Mouse (Mus musculus) midbrain, postnatal 0 days (tissue): Measurements from ENCODE around the gene Nudt5. TPM values are rescaled to one million over a fixed set of nuclear protein-coding genes. Genes with fewer than 3 reads are reported as not detected.
"Not testable (repeated sequence)": the region's sequence is repeated elsewhere in the genome, so short reads cannot be mapped to it uniquely, and the experiment has no call there.

Source experiments
- ATAC-seq: fragments of 200-750 bp; cut with Nextera tagmentation; 2 replicates; pipeline ENCODE4 v1.8.0; 2017; ENCODE audit warnings: moderate number of reproducible peaks, mild to moderate bottlenecking, moderate TSS enrichment, moderate library complexity; ENCODE audit not compliant: low FRiP score
- DNase-seq: peaks from one replicate; pipeline ENCODE4 v3.0.0-alpha.2; 2015; ENCODE audit warnings: low spot score
- H3K27ac ChIP-seq: fragments of 300-500 bp; sonication (generic); 2 replicates; pipeline ENCODE4 v1.5.1; 2014; ENCODE audit warnings: low read depth, mild to moderate bottlenecking, low read length, mixed read lengths
- H3K27me3 ChIP-seq: fragments of 300-500 bp; sonication (generic); 2 replicates; pipeline ENCODE4 v1.6.1; 2014; ENCODE audit warnings: low read length, control low read depth, mixed read lengths; ENCODE audit not compliant: insufficient read depth
- H3K36me3 ChIP-seq: fragments of 300-500 bp; sonication (generic); 2 replicates; pipeline ENCODE4 v1.6.1; 2014; ENCODE audit warnings: low read length, control low read depth, mixed read lengths; ENCODE audit not compliant: insufficient read depth
- H3K4me1 ChIP-seq: fragments of 300-500 bp; sonication (generic); 2 replicates; pipeline ENCODE4 v1.6.1; 2014; ENCODE audit warnings: mild to moderate bottlenecking, control low read depth, antibody characterized with exemption, low read length, mixed read lengths; ENCODE audit not compliant: insufficient read depth
- H3K4me2 ChIP-seq: fragments of 300-500 bp; sonication (generic); 2 replicates; pipeline ENCODE4 v1.6.1; 2014; ENCODE audit warnings: low read depth, mild to moderate bottlenecking, low read length, mixed read lengths; ENCODE audit not compliant: poor library complexity, severe bottlenecking
- H3K4me3 ChIP-seq: fragments of 300-500 bp; sonication (generic); 2 replicates; pipeline ENCODE4 v1.5.1; 2014; ENCODE audit warnings: low read depth, mild to moderate bottlenecking, low read length, moderate library complexity
- H3K9ac ChIP-seq: fragments of 300-500 bp; sonication (generic); replicated peaks from 2 replicates; pipeline ENCODE4 v1.6.1; 2014; ENCODE audit warnings: mild to moderate bottlenecking, low read length, moderate library complexity, mixed read lengths; ENCODE audit not compliant: poor library complexity, severe bottlenecking
- H3K9me3 ChIP-seq: fragments of 300-500 bp; sonication (generic); 2 replicates; pipeline ENCODE4 v1.6.1; 2016; ENCODE audit warnings: low read length, control low read depth
- CTCF ChIP-seq: IDR thresholded peaks from 2 replicates; pipeline ENCODE4 v1.5.1; 2016; ENCODE audit warnings: antibody characterized with exemption, mild to moderate bottlenecking
- WGBS: fragments of 180-500 bp; shearing (Covaris S2); extraction: QIAGEN DNeasy Blood & Tissue Kit; methylation state at CpG from one replicate; pipeline ENCODE4 v1.1.7; 2014; 5-methylcytosine and 5-hydroxymethylcytosine counted together
- polyA plus RNA-seq: library from polyadenylated mRNA; unstranded; fragments of >200 nt; fragmentation: Nextera tagmentation; extraction: Ambion mirVana; gene quantifications from 2 replicates; pipeline ENCODE4 v1.2.1, GENCODE M21; 2015
- total RNA-seq: library from RNA; depleted of rRNA; stranded (reverse); fragments of >200 nt; gene quantifications from 2 replicates; pipeline ENCODE4 v1.2.3, GENCODE M21; 2014

Nudt5 gene
- total and polyA plus RNA-seq, 2 experiments from 2014 or later: 11.4 to 14.3 TPM

DNA sequence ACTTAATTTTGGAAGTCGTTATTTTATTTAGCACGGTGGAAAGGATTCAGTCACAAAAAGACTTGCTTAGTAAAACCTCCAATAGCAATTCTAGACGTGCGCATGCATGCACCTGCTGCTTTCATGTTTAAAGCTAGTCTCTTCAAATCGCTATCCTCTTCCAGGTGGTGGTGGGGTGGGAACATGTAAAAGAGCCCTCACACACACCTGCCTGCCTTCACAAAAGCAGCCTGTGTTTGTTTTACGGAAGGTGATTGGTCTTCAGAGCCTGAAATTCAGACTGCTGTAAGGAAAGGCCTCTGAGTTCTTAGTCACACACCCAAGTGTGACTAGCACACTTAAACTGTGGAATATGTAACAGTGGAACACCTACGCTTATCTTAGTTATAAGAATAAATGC lies 39.6 kb upstream of the Nudt5 start:
- TF ChIP-seq CTCF: no peak

DNA sequence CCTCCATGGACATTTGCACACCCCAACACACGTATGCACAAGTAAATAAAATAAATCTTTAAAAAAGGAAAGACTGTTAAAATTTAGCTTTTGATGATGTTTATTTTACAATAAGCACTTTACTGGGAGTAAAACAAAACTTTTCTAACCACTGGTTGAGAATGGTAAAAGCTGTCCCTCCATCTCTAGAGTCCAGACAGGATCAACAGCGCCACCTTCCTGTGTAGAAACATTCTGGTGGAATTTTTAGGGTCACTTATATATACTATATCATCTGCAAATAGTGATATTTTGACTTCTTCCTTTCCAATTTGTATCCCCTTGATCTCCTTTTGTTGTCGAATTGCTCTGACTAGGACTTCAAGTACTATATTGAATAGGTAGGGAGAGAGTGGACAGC lies 38.6 kb upstream of the Nudt5 start:
- H3K27ac ChIP-seq, ATAC-seq, H3K9ac ChIP-seq, H3K9me3 ChIP-seq, H3K27me3 ChIP-seq, H3K4me3 ChIP-seq, H3K4me1 ChIP-seq, H3K4me2 ChIP-seq: not testable (repeated sequence)
- peak; percentile 74 for TF ChIP-seq CTCF
- DNase-seq: peak; percentile 54
- WGBS: 86% methylated on average over 3 of the region's 3 CpGs
- peaks cover 21% of the 10 kb centered on the region for H3K36me3 ChIP-seq

More for the DNA sequence above, 39.6 kb upstream of the Nudt5 start:
- Histone ChIP-seq H3K9ac (no peak overlapping the region), H3K4me2 (no peak overlapping the region), H3K27ac (no peak overlapping the region), H3K4me3 (no peak overlapping the region), H3K9me3 (no peaks in the 10 kb centered on the region), H3K36me3 (peaks cover 21% of the 10 kb centered on the region), H3K4me1 (no peaks in the 10 kb centered on the region), H3K27me3 (no peaks in the 10 kb centered on the region)
- no peak for ATAC-seq
- 96% methylated on average over 7 of the region's 7 CpGs for WGBS
- DNase-seq: no peak

DNA sequence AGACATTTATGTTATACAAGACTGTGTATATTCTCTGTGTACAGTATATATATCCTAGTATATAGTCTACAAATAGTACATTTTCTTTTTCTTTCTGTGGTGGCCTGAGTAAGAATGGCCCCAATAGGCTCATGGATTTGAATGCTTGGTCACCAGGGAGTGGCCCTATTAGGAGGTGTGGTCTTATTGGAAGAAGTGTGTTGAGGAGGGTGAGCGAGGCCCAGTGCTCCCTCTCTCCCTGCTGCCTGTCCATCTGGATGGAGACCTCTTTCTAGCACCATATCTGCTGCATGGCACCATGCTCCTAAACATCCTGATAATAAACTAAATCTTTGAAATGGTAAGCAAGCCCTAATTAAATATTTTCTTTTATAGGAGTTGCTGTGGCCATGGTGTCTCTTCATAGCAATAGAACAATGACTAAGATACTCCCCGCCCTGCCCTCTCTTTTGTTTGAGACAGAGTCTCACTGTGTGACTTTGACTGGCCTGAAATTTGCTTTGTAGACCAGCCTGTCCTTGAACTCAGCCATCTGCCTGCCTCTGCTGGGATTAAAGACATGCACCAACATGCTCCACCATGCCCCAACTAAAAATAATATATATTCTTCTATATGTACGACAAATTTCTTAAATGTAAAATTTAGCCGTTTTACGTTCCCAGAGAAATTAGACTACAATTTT lies 34.6 kb upstream of the Nudt5 start:
- H3K4me3 ChIP-seq: no peak overlapping the region
- ATAC-seq (no peak), DNase-seq (no peak)
- no peak overlapping the region for H3K4me2 ChIP-seq
- H3K36me3 ChIP-seq: peaks cover 21% of the 10 kb centered on the region
- no peaks in the 10 kb centered on the region for H3K27me3 ChIP-seq
- H3K9ac ChIP-seq: no peak overlapping the region
- H3K27ac ChIP-seq: no peak overlapping the region
- WGBS: 92% methylated on average over 5 of the region's 5 CpGs
- TF ChIP-seq CTCF: no peak
- no peaks in the 10 kb centered on the region for H3K4me1 ChIP-seq
- no peaks in the 10 kb centered on the region for H3K9me3 ChIP-seq

DNA sequence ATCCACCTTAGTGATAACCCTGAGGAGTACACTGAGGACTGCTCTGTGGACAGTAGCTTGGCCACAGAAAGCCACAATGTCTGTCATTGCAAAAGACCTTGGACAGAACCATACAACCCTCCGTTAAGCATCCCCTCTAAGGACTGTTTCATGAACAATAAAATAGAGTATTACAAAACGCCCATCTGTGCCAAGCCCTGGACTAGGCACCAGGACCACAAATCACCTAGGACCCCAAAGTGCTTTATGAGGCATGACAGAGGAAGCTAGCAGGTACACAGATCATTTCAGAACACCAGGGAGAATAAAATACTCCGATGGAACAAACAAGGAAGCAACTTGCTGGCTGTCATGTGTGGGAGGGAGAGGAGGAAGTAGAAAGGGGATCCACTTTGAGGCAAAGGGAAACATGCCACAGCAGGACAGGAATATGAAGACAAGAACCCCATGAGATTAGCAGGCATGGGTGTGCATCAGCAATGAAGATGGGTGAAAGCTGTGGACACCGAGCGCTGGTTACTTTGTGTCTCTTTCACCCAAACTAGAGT lies 33.5 kb upstream of the Nudt5 start:
- no peak overlapping the region for H3K9ac ChIP-seq
- ATAC-seq (no peak), DNase-seq (no peak)
- no peak overlapping the region for H3K27ac ChIP-seq
- H3K27me3 ChIP-seq: no peaks in the 10 kb centered on the region
- no peak overlapping the region for H3K4me3 ChIP-seq
- TF ChIP-seq CTCF: no peak
- 99% methylated on average over 5 of the region's 5 CpGs for WGBS
- H3K4me1 ChIP-seq: no peaks in the 10 kb centered on the region
- peaks cover 17% of the 10 kb centered on the region for H3K36me3 ChIP-seq
- no peaks in the 10 kb centered on the region for H3K9me3 ChIP-seq
- H3K4me2 ChIP-seq: no peak overlapping the region

DNA sequence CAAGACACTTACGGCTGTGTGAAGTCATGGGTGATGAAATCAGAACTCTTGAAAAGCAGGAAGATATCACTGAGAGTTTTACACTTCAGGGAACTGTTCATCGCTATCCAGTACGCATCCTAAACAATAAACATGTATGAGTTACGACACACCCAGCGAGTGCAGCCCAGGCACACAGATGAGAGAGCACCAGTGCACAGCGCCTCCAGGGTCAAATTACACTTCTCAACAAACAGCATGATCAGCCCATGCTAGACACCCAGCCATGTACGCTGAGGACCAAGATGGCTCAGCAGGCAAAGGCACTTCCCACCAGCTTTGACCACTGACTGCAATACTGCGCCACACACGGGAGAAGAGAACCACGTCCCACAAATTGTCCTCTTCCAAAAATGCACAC lies 23.6 kb upstream of the Nudt5 start:
- no peak for TF ChIP-seq CTCF
- Histone ChIP-seq H3K36me3 (peaks cover 19% of the 10 kb centered on the region), H3K9ac (no peak overlapping the region), H3K27me3 (no peaks in the 10 kb centered on the region), H3K27ac (no peak overlapping the region), H3K4me1 (no peaks in the 10 kb centered on the region), H3K9me3 (no peaks in the 10 kb centered on the region), H3K4me3 (no peak overlapping the region), H3K4me2 (no peak overlapping the region)
- DNase-seq (no peak), ATAC-seq (no peak)
- 94% methylated on average over 10 of the region's 10 CpGs for WGBS

DNA sequence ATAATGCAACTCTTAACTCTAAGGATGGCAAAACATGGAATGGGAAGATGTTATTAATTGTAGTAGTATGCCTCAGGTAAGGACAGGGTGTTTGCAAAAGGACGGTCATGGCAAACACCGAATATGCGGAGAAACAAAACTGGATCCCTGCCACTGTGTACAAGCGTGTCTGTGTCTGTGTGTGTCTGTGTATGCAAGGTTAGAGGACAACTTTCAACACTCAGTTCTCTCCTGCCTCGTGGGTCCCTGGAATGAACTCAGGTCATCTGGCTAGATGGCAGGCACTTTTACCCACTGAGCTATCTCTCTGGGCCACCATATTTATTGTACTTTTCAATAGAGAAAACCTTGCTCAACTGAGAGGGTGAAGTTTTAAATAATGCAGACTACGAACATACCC lies 22.4 kb upstream of the Nudt5 start:
- no peak overlapping the region for H3K4me2 ChIP-seq
- no peak for TF ChIP-seq CTCF
- H3K36me3 ChIP-seq: peaks cover 24% of the 10 kb centered on the region
- no peaks in the 10 kb centered on the region for H3K4me1 ChIP-seq
- 97% methylated on average over 6 of the region's 6 CpGs for WGBS
- no peak overlapping the region for H3K27ac ChIP-seq
- H3K4me3 ChIP-seq: no peak overlapping the region
- no peaks in the 10 kb centered on the region for H3K9me3 ChIP-seq
- H3K9ac ChIP-seq: no peak overlapping the region
- ATAC-seq (no peak), DNase-seq (no peak)
- H3K27me3 ChIP-seq: no peaks in the 10 kb centered on the region
